Mouse (Mus musculus): Measurements from ENCODE around the gene Tmem270.

DNA sequence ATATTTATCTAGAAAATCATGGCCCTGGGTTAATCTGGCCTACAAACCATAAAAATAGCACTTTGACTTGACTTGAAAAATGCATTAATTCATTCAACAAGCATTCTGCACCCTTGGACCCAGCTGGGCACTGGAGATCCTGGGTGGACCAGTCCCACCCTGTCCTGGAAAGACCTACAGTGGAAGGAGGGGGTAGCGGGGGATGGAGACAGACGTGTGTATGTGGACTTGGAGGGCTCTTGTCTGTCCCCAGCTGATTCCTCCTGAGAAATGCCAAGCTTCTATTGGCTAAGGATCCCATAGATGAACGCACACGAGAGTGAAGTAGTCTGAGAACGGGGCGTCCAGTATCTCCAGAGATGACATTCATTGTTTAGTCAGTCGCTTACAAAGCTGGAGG is 18.0 kb downstream of the Tmem270 start:
- TF ChIP-seq ZC3H11A (IDR thresholded peaks at IDR 0.05; ENCODE audit: borderline replicate concordance, low read depth, low read length): no peak
- TF ChIP-seq MAFK (IDR thresholded peaks at IDR 0.05; ENCODE audit: insufficient read depth, low read depth, low read length): no peak
- no peak for TF ChIP-seq HCFC1 (IDR thresholded peaks at IDR 0.05; ENCODE audit: borderline replicate concordance, insufficient read depth, low read length)
- no peak for TF ChIP-seq ZNF384 (IDR thresholded peaks at IDR 0.05; ENCODE audit: low read depth, low read length)
- no peak for TF ChIP-seq CHD2 (IDR thresholded peaks at IDR 0.05; ENCODE audit: low read depth, low read length)
